Mouse (Mus musculus) CD4-positive helper T cell, adult 2 months (primary cell): ENCODE results near the gene Fgfr2.

Source experiments
- DNase-seq: peaks from one replicate; pipeline ENCODE4 v3.0.0-alpha.2; 2012; ENCODE audit warnings: low read depth, missing footprints, low spot score

Fgfr2 gene

DNA sequence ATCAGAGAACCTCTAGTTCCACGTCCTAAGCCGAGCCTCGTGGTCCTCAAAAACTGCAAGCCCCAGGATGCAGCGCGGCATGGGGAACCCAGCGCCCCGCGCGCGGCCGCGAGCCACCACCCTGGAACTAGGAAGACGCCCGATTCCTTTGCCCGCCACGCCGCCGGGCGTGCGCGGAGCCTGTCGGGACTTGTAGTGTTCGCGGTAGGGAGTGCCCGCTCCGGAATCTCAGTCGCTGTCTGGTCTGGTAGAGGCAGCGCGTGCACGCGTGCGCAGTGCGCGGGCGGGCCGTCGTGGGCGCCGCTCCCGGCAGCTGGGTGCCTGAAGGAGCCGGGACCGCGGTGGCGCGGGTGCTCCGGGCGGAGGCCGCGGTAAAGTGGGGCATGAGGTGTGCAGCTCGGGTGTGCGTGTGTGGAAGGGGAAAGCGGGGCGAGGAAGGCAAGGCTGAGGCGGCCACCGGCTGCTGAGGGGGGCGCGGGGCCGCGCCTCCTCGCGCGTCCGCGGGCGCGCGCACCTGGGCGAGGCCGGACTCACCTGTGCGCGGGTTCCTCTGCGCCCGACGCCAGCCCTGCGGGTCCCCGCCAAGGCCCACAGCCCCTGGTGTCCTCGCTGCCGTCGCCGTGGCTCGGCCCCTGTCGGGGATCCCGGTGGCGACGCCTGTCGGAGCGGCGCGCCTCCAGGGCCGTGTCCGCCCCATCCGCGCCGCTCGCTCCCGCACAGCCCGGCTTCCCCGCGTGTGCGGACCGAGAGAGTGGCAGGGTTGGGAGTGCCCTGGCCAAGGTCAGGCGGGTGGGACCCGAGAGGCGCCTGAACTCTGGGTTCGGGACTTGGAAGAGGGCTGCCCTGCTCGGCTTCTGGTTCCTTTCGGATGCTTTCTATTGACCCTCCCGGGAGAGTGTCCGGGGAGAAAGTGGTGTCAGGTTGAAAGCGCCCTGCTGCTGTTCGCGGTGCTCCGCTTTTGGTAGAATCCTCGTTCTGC lies 2257.2 kb downstream of the Fgfr2 start, which contains the start of gene Plekha1:
Gene Plekha1, plus strand, starts transcription at position 144 of the 979 bp plus-strand sequence.
- DNase-seq, result peak; percentile 99

DNA sequence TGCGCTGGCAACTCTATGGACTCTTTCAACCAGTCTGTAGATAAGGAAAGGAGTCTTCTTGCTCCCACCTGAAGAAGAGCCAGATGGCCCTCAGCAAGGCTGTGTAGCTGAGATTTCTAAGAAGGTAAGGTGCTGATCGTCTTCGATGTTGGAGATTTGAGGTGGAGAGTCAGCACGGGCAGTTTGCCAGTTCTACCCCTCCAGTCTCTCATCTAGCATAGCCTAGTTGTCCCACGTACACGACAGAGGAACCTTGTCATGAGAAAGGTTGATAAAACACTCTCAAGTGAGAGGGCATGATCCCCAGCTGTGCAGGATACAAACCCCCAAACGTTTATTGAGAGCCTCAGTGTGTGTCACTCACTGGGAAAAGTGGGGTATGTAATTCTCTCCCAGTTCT lies 2258.4 kb downstream of the Fgfr2 start:
- no peak for DNase-seq

- DNase-seq, result no peak
Observed at GRCm38 (mm10) chr7:130862501-130862900, 2260.6 kb downstream of the Fgfr2 start.

- no peak for DNase-seq
Observed at GRCm38 (mm10) chr7:130860721-130861142, 2262.4 kb downstream of the Fgfr2 start.

DNA sequence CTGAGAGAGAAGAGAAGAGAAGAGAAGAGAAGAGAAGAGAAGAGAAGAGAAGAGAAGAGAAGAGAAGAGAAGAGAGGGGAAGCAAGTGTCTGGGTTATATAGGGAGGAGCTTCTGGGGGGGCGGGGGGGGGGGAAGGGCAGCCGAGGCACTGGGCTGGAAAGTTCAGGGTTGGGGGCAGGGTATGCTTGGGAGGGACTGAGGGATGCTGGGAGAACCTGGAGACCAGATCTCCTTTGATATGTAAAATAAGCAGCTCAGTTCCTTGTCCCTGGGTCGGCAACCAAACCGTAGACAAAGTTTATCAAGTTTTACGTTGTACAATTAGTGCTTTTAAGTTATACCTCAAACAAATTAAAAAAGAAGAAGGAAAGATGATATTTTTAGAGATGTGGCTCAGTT lies 2263.2 kb downstream of the Fgfr2 start:
- DNase-seq, result no peak

GRCm38 (mm10) chr7:130857973-130858372 lies 2265.2 kb downstream of the Fgfr2 start:
- DNase-seq, result no peak

DNA sequence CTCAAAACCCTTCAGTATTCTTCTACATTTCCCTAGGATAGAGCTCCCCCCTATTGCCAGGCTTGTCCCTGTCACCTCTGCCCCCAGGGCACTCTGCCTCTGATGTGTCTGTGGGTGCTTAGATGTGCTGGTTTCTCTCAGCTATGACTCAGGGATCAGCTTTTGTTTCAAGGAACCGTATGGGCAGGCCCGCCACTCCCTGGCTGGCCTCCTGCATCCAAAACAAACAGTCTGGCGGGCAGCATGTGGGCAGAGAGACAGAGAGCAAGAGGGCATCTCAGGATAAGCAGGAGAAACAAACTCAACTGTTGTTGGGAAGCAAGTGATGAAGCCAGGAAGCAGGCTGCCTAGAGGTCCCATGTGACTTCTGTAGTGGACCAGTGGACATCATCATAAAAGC lies 2267.5 kb downstream of the Fgfr2 start:
- no peak for DNase-seq

DNA sequence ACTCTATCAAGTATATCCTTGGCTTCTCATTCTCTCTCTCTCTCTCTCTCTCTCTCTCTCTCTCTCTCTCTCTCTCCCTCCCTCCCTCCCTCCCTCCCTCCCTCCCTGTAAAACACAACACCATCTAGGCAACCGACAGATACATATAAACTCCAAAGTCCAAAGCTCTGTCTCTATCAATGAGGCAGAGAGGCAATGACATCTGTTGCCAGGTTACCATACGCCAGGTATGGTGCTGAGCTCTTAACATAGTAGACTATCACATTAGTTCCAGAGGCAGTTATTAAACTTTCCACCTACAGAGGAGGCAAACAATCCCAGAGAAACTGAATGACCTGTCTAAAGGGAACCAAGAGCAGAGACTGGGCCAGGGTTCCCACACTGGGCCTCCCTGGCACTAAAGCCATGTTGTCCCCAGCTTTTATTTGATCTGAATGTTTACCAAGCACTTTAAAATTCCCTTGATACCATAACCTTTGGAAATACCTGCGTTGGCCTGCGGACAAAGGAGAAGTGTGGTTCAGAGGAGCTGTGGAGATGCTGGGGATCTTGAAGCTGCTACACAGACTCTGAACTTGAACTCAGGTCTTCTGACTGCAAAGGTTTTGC lies 2268.4 kb downstream of the Fgfr2 start:
- no peak for DNase-seq

DNA sequence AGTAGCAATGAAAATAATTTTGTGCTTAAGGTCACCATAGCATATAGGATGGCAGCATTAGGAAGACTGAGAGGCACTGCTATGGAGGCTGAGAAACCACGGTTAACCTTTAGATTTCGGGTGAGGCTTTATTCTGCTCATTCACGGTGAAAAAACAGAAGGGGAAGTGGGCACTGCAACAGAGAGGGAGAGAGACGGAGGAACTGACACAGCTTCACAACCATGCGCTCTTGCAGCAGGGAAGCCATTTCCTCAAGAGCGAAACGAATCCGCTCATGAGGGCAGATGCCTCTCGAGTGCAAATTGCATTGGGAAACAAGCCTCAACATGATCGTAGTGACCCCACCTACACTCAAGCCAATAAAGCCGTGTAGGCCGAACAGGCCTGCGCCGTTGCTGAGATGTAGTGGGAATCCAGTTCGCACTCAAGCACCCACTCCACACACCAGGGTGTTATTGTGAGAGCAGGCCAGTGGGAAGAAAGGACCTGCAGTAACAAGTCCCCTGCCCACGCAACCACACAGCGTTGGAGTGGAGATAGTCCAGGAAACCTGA lies 2275.9 kb downstream of the Fgfr2 start:
- DNase-seq, result no peak

GRCm38 (mm10) chr7:130839380-130840100 lies 2283.6 kb downstream of the Fgfr2 start:
- DNase-seq, result no peak

- DNase-seq, result no peak
Observed at GRCm38 (mm10) chr7:130838658-130839025, 2284.5 kb downstream of the Fgfr2 start.

DNA sequence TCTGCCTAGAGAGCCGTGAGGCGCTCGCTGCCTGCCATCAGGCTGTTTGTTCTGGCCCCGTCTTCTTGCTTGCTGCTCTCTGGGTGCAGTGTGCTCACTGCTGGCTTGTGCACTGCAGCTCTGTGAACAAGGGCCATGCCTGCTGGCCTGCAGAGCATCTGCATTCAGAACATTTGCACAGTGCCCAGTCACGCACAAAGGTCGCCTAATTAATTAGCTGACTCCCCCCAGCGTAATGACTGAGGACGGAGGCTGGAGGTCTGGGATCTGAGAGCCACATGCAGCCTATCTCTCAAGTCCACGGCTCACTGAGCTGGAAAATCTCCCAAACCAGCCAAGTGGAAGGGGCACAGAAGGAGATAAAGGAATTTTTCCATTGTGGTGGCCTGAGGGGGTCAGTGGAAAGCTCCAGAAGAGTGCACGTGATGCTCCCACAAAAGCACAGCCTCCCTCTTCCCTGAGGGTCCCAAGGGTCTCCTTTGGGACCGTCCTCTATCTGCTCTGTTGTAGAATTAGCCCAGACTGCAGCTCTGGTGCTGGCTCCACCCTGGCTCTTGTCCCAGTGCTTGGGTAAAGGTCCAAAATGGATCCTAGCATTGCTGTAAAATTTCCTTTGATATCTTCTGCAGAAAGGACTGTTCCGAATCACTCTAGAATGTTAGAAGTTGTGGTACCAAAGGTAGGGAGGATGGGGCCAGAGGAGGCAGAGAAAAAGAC lies 2285.1 kb downstream of the Fgfr2 start:
- no peak for DNase-seq

DNA sequence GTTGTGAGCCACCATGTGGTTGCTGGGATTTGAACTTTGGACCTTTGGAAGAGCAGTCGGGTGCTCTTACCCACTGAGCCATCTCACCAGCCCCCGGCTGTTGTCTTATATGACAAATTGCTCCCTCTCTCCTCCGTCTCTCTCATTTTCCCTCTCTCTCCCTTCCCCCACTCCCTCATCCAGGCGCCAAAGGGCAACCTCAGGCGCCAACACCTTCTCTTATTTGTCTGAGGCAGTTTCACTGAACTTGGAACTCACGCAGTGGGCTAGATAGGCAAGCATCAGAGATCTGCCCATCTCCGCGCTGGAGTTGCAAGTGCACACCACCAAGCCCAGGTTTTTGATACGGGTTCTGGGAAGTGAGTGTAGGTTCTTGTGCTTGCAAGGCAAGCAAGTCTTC lies 2287.1 kb downstream of the Fgfr2 start:
- no peak for DNase-seq

DNA sequence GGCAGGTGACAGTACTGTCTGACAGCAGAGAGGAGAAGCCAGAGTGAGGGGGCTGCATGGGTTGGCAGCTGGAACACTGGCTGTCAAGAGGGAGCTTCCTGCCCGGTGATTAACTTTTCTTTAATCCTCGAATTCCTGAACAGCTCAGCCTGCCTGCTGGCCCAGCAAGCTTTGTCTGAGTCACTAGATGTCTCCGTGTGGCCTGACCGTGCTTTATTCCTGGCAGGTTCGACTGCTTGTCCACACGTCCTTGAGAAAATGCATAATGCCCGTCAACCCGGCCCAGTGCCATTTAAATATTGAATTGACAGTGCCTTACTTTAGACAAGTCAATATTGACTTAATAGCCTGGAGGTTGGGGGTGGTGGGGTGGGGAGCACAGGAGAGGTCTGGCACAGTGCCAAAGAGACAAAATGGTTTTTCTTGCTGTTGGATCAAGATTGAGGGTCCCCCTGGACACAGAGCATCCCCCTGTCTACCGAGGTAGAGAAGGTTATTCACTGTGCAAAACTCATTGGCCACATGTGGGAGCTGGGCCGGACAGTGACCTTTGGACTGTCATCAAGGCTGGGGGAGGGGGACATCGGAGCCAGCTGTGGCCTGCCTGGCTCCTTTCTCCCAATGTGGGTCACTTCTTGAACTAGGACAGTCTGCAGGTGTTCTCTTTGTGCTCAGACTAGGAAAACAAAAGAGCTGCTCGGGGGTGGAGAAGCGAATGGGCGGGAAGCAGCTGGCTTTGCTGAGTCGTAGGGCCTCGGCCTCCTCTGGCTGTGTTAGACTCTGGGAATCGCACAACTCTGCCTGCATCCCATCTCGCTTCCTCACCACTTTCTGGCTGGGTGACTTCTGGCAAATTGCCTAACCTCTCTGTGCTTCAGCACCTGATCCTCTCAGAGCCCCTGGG lies 2287.9 kb downstream of the Fgfr2 start:
- no peak for DNase-seq

DNA sequence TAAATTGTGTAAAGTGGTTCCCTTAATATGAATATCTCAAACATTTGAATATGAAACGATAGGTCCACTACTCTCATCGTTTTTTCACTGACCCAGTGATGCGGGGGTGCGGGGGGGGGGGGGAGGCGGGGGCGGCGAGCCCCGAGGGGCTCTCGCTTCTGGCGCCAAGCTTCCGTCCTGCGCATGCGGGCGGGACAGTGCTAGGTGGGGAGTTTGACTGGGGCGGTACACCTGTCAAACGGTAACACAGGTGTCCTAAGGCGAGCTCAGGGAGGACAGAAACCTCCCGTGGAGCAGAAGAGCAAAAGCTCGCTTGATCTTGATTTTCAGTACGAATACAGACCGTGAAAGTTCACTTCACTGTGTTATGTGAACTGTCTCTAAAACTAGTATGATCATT lies 2288.9 kb downstream of the Fgfr2 start:
- peak; percentile 93 for DNase-seq

- DNase-seq, result no peak
Observed at GRCm38 (mm10) chr7:130831586-130831985, 2291.6 kb downstream of the Fgfr2 start.

GRCm38 (mm10) chr7:130828475-130828874 lies 2294.7 kb downstream of the Fgfr2 start:
- peak; percentile 24 for DNase-seq

DNA sequence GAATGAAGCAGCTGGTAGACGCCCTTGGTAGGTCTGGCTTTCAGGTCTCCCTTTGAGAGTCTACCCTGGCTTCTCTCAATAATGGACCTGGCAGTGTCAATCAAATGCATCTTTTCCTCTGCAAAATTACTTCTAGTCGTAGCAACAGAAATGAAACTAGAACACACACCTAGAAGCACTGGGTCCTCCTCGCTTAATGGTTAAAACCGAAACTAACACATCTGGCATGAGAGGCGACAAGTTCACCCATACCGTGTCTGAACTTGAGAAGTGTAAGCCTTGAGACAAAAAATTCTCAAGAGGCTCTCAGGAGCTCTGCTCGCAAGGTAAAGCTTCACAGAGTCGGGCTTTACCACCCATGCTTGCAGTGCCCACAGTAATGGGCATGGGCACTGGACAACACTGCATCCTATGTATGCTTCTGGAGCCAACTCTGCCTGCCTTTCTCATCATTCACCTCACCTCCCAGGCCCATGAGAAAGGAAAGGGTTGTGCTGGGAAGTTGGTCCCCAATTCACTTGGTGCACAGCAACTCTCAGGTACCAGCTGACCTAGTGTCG lies 2295.2 kb downstream of the Fgfr2 start:
- peak; percentile 67 for DNase-seq

DNA sequence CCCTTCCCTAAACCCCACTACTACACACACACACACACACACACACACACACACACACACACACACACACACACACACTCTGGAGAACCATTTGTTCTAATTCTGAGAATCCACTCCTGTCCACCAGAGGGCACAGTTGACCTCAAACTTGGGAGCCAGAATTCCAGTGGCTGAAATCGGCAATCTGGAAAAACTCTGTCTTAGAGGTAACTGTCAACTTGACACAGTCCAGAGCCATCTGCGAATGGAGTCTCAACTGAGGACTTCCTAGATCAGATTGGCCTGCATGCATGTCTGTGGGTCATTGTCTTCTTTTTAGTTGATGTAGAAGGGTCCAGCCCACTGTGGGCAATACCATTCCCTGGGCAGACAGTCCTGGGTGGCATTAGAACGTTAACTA lies 2295.7 kb downstream of the Fgfr2 start:
- peak; percentile 39 for DNase-seq

GRCm38 (mm10) chr7:130826343-130826742 lies 2296.8 kb downstream of the Fgfr2 start:
- no peak for DNase-seq
